Mouse (Mus musculus) gastrocnemius, postnatal 14 days (tissue): ENCODE results near the gene Gm7324. TPM values are rescaled to one million over a fixed set of nuclear protein-coding genes. Genes with fewer than 3 reads are reported as not detected.
"Not testable (repeated sequence)": the region's sequence is repeated elsewhere in the genome, so short reads cannot be mapped to it uniquely, and the experiment has no call there.

ENCODE experiments used
- DNase-seq: peaks from one replicate; pipeline ENCODE4 v3.0.0; 2021; ENCODE audit warnings: mixed read lengths
- intact Hi-C: fragments of 180-260 bp; cut with DNase I; formaldehyde crosslinking; loops from one replicate; pipeline ENCODE4 v1.15.1; 2025; ENCODE audit warnings: low total_unique reads
- long read RNA-seq, 2 experiments: library from polyadenylated mRNA; stranded (forward); transcript quantifications; one replicate each; pipeline ENCODE4 v2.0.0; 2021
- total RNA-seq, 2 experiments: library from RNA; stranded (reverse); gene quantifications; 2 replicates each; pipeline ENCODE4 v1.2.3; 2021

The Gm7324 gene
- under 1 TPM; 0.24 to 0.25 TPM for total RNA-seq
- long read RNA-seq, experiment 1: 0 reads
- long read RNA-seq, experiment 2: 0 reads

- intact Hi-C loops: not testable (repeated sequence)
Measured at GRCm38 (mm10) chr14:43697621-43698020, at the start of gene Gm7324. Gm7324 (plus strand) TSS chr14:43697828.

DNA sequence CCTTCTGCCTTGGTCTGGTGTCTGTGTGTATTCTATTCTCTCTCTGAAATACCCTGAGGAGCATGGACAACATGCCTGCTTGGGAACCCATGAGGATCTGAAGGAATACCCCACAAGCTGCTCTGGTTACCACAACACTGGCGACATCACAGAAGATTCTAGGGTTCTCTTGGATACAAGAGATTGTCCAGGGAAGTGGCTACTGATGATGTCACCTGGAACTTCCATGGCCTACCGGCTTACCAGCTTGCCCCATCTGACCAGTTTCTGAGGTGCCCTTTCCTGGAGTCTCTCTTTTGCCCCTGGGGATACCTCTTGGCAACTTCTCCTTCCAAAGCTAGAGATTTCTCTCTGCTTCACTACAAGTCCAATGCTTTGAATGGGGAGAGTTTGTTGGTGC lies 20.5 kb upstream of the Gm7324 start, which contains the start of gene Gm8165:
Gene Gm8165, minus strand, starts transcription at position 101 of the 400 bp plus-strand sequence.
- intact Hi-C loops, DNase-seq: not testable (repeated sequence)

More at GRCm38 (mm10) chr14:43697621-43698020, at the start of gene Gm7324:
- DNase-seq: not testable (repeated sequence)

DNA sequence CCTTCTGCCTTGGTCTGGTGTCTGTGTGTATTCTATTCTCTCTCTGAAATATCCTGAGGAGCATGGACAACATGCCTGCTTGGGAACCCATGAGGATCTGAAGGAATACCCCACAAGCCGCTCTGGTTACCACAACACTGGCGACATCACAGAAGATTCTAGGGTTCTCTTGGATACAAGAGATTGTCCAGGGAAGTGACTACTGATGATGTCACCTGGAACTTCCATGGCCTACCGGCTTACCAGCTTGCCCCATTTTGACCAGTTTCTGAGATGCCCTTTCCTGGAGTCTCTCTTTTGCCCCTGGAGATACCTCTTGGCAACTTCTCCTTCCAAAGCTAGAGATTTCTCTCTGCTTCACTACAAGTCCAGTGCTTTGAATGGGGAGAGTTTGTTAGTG lies 29.8 kb downstream of the Gm7324 start, which contains the start of gene Gm16506:
Gene Gm16506, minus strand, starts transcription at position 101 of the 400 bp plus-strand sequence.
- intact Hi-C loops, DNase-seq: not testable (repeated sequence)

DNA sequence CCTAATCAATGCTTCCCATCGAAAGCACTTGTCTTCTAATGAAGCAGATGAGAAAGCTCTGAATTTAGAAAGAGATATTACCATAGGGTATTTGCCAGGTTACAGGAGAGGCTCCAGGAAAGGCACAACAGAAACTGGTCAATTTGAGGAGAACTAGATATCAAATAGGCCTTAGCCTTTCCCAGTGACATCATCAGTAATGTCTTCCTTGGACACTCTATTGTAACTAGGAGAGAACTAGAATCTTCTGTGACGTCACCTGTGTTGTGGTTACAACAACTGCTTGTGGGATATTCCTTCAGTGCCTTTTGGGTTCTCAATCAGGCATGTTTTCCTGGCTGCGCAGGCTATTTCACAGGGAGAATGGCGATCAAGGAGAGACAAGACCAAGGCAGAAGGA lies 49.9 kb downstream of the Gm7324 start, which contains the start of gene Gm6526:
Gene Gm6526, plus strand, starts transcription at position 301 of the 400 bp plus-strand sequence.
- intact Hi-C loops, DNase-seq: not testable (repeated sequence)

Other genes starting within 250 kb of the Gm7324 start
- gene Gm5799, start 154.3 kb upstream of the Gm7324 start, total RNA-seq: not detected
- gene Gm17654, start 118.7 kb upstream of the Gm7324 start, total RNA-seq: not detected
- gene Gm10375, start 89.8 kb upstream of the Gm7324 start, total RNA-seq: not detected
- gene Gm8165, start 20.6 kb upstream of the Gm7324 start, total RNA-seq: not detected
- not detected for gene Gm16506, start 29.7 kb downstream of the Gm7324 start, total RNA-seq
- not detected for gene Gm6526, start 50.0 kb downstream of the Gm7324 start, total RNA-seq
- gene Gm8180, start 86.9 kb downstream of the Gm7324 start, total RNA-seq: not detected
- not detected for gene Ear1, start 177.7 kb downstream of the Gm7324 start, total RNA-seq
- gene Ear10, start 225.7 kb downstream of the Gm7324 start, total RNA-seq: not detected
- under 1 TPM; 0.12 to 0.18 TPM for gene Gm8113, start 227.6 kb downstream of the Gm7324 start, total RNA-seq